In genomic region chr8:83699566-83699965, GRCm38 (mm10) we compare ENCODE assay signal across 7 mouse cellular contexts. TPM values are rescaled to one million over a fixed set of nuclear protein-coding genes. Genes with fewer than 3 reads are reported as not detected.
DNase-seq lines count a peak whose midpoint lies in the region; ATAC-seq and TF ChIP-seq lines count a peak whose summit lies in the region.

No protein-coding gene starts in this region.

- H3K4me3 ChIP-seq in thymus, adult 2 months (ENCODE audit: control insufficient read depth, insufficient read depth, low read length) = peak overlapping the region; percentile 81
- peak overlapping the region; percentile 82 for H3K4me3 ChIP-seq in embryonic facial prominence, embryonic 15.5 days (replicated peaks)
- H3K4me3 ChIP-seq in limb, embryonic 15.5 days = peak overlapping the region; percentile 89
- H3K4me3 ChIP-seq in small intestine, adult 2 months (ENCODE audit: low read depth, low read length) = peak overlapping the region; percentile 95

- peak; percentile 46 for DNase-seq in thymus, adult 2 months
- DNase-seq in thymus, adult 18-20 months = no peak
- DNase-seq in right cerebral cortex, postnatal 10 days (ENCODE audit: low spot score in 2 of 2) = no peak
- DNase-seq in urinary bladder, adult 18-20 months (ENCODE audit: low spot score in 2 of 2) = no peak

- peak overlapping the region; percentile 97 for H3K27ac ChIP-seq in thymus, adult 2 months (ENCODE audit: control insufficient read depth, insufficient read depth, low read length)
- H3K27ac ChIP-seq in embryonic facial prominence, embryonic 15.5 days (replicated peaks) = peak overlapping the region; percentile 83
- H3K27ac ChIP-seq in limb, embryonic 15.5 days = peak overlapping the region; percentile 80
- H3K27ac ChIP-seq in small intestine, adult 2 months (ENCODE audit: insufficient read depth, low read depth, low read length) = peak overlapping the region; percentile 95

- peak overlapping the region; percentile 86 for H3K4me2 ChIP-seq in embryonic facial prominence, embryonic 15.5 days (replicated peaks)
- peak overlapping the region; percentile 90 for H3K4me2 ChIP-seq in limb, embryonic 15.5 days

- H3K9ac ChIP-seq in embryonic facial prominence, embryonic 15.5 days = peak overlapping the region; percentile 75; the same call in 1 of the 2 replicates
- H3K9ac ChIP-seq in limb, embryonic 15.5 days = peak overlapping the region; percentile 91; the same call in 1 of the 2 replicates

- no peaks in the 10 kb centered on the region for H3K36me3 ChIP-seq in thymus, adult 2 months (ENCODE audit: control insufficient read depth, insufficient read depth, low read length)
- no peaks in the 10 kb centered on the region for H3K36me3 ChIP-seq in embryonic facial prominence, embryonic 15.5 days
- no peaks in the 10 kb centered on the region for H3K36me3 ChIP-seq in limb, embryonic 15.5 days
- no peaks in the 10 kb centered on the region for H3K36me3 ChIP-seq in small intestine, adult 2 months (ENCODE audit: control insufficient read depth, insufficient read depth, low read length)

- ATAC-seq in embryonic facial prominence, embryonic 15.5 days (ENCODE audit: insufficient number of reproducible peaks, low FRiP score, low TSS enrichment, low read depth) = no peak
- ATAC-seq in limb, embryonic 15.5 days (ENCODE audit: insufficient number of reproducible peaks, low FRiP score, low TSS enrichment, low read depth) = no peak

- WGBS in thymus, adult 2 months = 6% methylated on average over 9 of the region's 9 CpGs
- WGBS in embryonic facial prominence, embryonic 15.5 days = 18% methylated on average over 9 of the region's 9 CpGs
- WGBS in limb, embryonic 15.5 days = 15% methylated on average over 9 of the region's 9 CpGs
- 35% methylated on average over 9 of the region's 9 CpGs for WGBS in small intestine, adult 2 months

- TF ChIP-seq CTCF in thymus, adult 2 months (IDR thresholded peaks at IDR 0.05; ENCODE audit: borderline replicate concordance, control insufficient read depth, extremely low read depth, insufficient read depth, low read length, poor library complexity) = no peak
- TF ChIP-seq CTCF in small intestine, adult 2 months (IDR thresholded peaks at IDR 0.05; ENCODE audit: extremely low read depth, insufficient read length, insufficient replicate concordance, low read depth, low read length) = no peak

- no peak for TF ChIP-seq POLR2A in thymus, adult 2 months (IDR thresholded peaks at IDR 0.05; ENCODE audit: control insufficient read depth, extremely low read depth, insufficient read depth, low read length, poor library complexity)
- TF ChIP-seq POLR2A in small intestine, adult 2 months (IDR thresholded peaks at IDR 0.05; ENCODE audit: low read depth, low read length) = no peak

- peaks cover 35% of the 10 kb centered on the region for H3K4me1 ChIP-seq in thymus, adult 2 months (replicated peaks; ENCODE audit: control insufficient read depth, insufficient read depth, low read length)
- peaks cover 33% of the 10 kb centered on the region for H3K4me1 ChIP-seq in embryonic facial prominence, embryonic 15.5 days
- H3K4me1 ChIP-seq in limb, embryonic 15.5 days = peaks cover 34% of the 10 kb centered on the region
- peaks cover 30% of the 10 kb centered on the region for H3K4me1 ChIP-seq in small intestine, adult 2 months (ENCODE audit: control insufficient read depth, insufficient read depth, insufficient read length, low read length)

- H3K9me3 ChIP-seq in embryonic facial prominence, embryonic 15.5 days (replicated peaks) = no peaks in the 10 kb centered on the region
- H3K9me3 ChIP-seq in limb, embryonic 15.5 days = no peaks in the 10 kb centered on the region

- H3K27me3 ChIP-seq in thymus, adult 2 months (ENCODE audit: control insufficient read depth, insufficient read depth, low read length) = no peaks in the 10 kb centered on the region
- no peaks in the 10 kb centered on the region for H3K27me3 ChIP-seq in embryonic facial prominence, embryonic 15.5 days
- H3K27me3 ChIP-seq in limb, embryonic 15.5 days = no peaks in the 10 kb centered on the region
- H3K27me3 ChIP-seq in small intestine, adult 2 months (ENCODE audit: control insufficient read depth, insufficient read depth, low read length) = no peaks in the 10 kb centered on the region

RNA-seq across cellular contexts. Expression of gene Pkn1, which starts 0.6 kb away (rescaled TPM):
- 321 and 324 TPM in 2 replicates for polyA plus RNA-seq in thymus, adult 2 months (2012; rRNA removed)
- 23.7 and 25.8 TPM in 2 replicates for polyA plus RNA-seq in embryonic facial prominence, embryonic 15.5 days (2015; fragmentation: Nextera tagmentation; extraction: Ambion mirVana)
- 19.6 and 20.0 TPM in 2 replicates for polyA plus RNA-seq in limb, embryonic 15.5 days (2015; fragmentation: Nextera tagmentation; extraction: Ambion mirVana)
- 59.5 and 117 TPM in 2 replicates for polyA plus RNA-seq in small intestine, adult 2 months (2012; rRNA removed)

RNA-seq across cellular contexts. Expression of gene Ddx39, which starts 15.4 kb away (rescaled TPM):
- 157 and 171 TPM in 2 replicates for polyA plus RNA-seq in thymus, adult 2 months (2012; rRNA removed)
- 132 and 134 TPM in 2 replicates for polyA plus RNA-seq in embryonic facial prominence, embryonic 15.5 days (2015; fragmentation: Nextera tagmentation; extraction: Ambion mirVana)
- 126 and 127 TPM in 2 replicates for polyA plus RNA-seq in limb, embryonic 15.5 days (2015; fragmentation: Nextera tagmentation; extraction: Ambion mirVana)
- 26.5 and 39.2 TPM in 2 replicates for polyA plus RNA-seq in small intestine, adult 2 months (2012; rRNA removed)

RNA-seq across cellular contexts. Expression of gene Ptger1, which starts 33.1 kb away (rescaled TPM):
- 0.50 and 0.61 TPM in 2 replicates for polyA plus RNA-seq in thymus, adult 2 months (2012; rRNA removed)
- polyA plus RNA-seq in embryonic facial prominence, embryonic 15.5 days (2015; fragmentation: Nextera tagmentation; extraction: Ambion mirVana) = 1.2 and 1.4 TPM in 2 replicates
- 0.95 and 1.1 TPM in 2 replicates for polyA plus RNA-seq in limb, embryonic 15.5 days (2015; fragmentation: Nextera tagmentation; extraction: Ambion mirVana)
- polyA plus RNA-seq in small intestine, adult 2 months (2012; rRNA removed) = 2.9 and 3.0 TPM in 2 replicates

RNA-seq across cellular contexts. Expression of gene Adgre5, which starts 41.6 kb away (rescaled TPM):
- 190 and 193 TPM in 2 replicates for polyA plus RNA-seq in thymus, adult 2 months (2012; rRNA removed)
- polyA plus RNA-seq in embryonic facial prominence, embryonic 15.5 days (2015; fragmentation: Nextera tagmentation; extraction: Ambion mirVana) = 44.3 and 50.1 TPM in 2 replicates
- polyA plus RNA-seq in limb, embryonic 15.5 days (2015; fragmentation: Nextera tagmentation; extraction: Ambion mirVana) = 46.1 and 52.6 TPM in 2 replicates
- 23.7 and 43.2 TPM in 2 replicates for polyA plus RNA-seq in small intestine, adult 2 months (2012; rRNA removed)

RNA-seq across cellular contexts. Expression of gene Gipc1, which starts 47.1 kb away (rescaled TPM):
- polyA plus RNA-seq in thymus, adult 2 months (2012; rRNA removed) = 50.2 and 58.6 TPM in 2 replicates
- polyA plus RNA-seq in embryonic facial prominence, embryonic 15.5 days (2015; fragmentation: Nextera tagmentation; extraction: Ambion mirVana) = 180 and 192 TPM in 2 replicates
- 182 and 187 TPM in 2 replicates for polyA plus RNA-seq in limb, embryonic 15.5 days (2015; fragmentation: Nextera tagmentation; extraction: Ambion mirVana)
- polyA plus RNA-seq in small intestine, adult 2 months (2012; rRNA removed) = 23.4 and 35.5 TPM in 2 replicates
